Mouse (Mus musculus) monocyte, adult 2 months (primary cell): Measurements from ENCODE around the gene Jarid2.

Source experiments
- DNase-seq, 2 experiments: peaks; one replicate each; pipeline ENCODE4 v3.0.0; 2022; ENCODE audit warnings: low spot score in 2 of 2, low read depth in 1 of 2

The Jarid2 gene

DNA sequence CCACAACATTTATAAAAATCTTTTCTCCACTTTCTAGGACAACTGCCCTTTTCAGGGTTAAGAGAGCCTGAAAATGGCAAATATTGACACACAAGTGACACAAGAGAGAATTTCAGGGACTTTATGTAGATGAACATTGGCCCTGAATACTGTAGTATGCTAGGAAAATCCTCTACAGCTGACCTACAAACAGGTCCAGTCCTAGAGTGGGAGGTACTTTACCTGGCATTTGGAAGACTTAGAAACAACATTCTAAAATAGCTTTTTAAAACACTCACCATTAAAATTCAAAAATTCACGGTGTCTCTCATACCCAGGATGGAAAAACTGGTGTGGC, 224.9 kb downstream of the Jarid2 start:
- DNase-seq: no peak

DNA sequence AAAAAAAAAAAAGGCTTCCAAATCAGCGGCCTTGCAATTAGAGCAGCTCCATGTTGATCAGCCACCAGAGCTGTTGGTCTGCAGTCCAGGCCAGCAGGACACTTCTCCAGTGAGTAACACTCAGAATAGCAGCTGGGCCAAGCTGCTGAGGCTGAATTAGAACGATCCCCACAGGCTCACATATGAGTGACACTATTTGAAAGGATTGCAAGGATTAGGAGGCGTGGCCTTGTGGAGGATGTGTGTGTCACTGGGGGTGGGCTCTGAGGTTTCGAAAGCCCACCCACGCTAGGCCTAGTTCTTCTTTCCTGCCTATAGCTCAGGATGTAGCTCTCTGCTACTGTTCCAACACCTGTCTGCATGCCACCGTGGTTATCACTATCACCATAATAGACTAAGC, 226.5 kb downstream of the Jarid2 start:
- no peak for DNase-seq

- DNase-seq: no peak
These were observed 227.8 kb downstream of the Jarid2 start for GRCm38 (mm10) chr13:44957049-44957448.

DNA sequence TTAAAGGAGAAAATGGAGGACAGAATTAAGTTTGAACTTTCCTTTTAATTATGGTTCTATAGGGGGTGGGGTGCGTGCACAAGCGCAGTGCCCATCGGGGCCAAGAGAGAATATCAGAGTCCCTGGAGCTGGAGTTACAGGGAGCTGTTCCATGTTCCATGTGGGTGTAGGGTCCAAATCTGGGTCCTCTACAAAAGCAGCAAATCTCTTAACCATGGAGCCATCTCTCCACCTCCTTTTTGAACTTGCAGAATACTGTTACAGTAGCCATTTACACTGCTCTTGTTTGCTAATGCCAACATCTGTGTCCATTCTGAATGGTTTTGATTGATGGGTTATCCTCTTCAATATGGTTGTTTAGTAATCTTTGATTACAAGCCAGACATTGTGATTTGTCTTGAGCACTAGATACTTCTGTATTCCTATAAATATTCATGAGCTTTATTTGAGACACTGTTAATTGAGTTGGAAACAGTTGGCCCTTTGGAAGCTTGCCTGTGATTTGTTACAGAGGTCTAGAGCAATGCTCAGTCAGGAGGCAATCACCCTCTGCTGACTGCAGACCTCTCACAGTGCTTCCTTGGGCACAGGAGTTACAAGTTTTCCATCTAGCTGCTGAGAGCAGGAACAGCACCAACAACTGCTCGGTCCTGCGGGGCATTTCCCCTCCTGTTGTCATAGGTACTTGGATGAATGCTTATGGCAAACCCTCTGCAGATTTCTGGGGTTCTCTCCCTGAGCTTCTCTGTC, 231.4 kb downstream of the Jarid2 start:
- no peak for DNase-seq
